Mouse (Mus musculus): ENCODE measurements around the gene Col6a1. TPM values are rescaled to one million over a fixed set of nuclear protein-coding genes. Genes with fewer than 3 reads are reported as not detected.

Col6a1 gene
- total RNA-seq, 1 experiment = 4.9 TPM

- no peak for DNase-seq (ENCODE audit: low read depth, low spot score)
- no peaks in the 10 kb centered on the region; the same call in 1 of the 2 replicates for H3K36me3 ChIP-seq (ENCODE audit: control insufficient read depth, insufficient read depth, low read length, poor library complexity, severe bottlenecking)
- no peaks in the 10 kb centered on the region for H3K9me3 ChIP-seq (ENCODE audit: control insufficient read depth, insufficient read depth, low read depth, low read length)
- no peaks in the 10 kb centered on the region for H3K4me1 ChIP-seq (ENCODE audit: control insufficient read depth in 2 of 2, insufficient read depth in 2 of 2, low read length in 2 of 2, poor library complexity in 1 of 2)
- TF ChIP-seq MAFK (IDR thresholded peaks at IDR 0.05; ENCODE audit: insufficient read depth, low read depth, low read length) (no peak), CHD2 (IDR thresholded peaks at IDR 0.05; ENCODE audit: low read depth, low read length) (no peak)
- in situ Hi-C loops (cut with MboI; ENCODE audit: low sequenced_read_pairs in 2 of 2, unreplicated experiment in 2 of 2) = no loop called here
- H3K27ac ChIP-seq (ENCODE audit: insufficient read depth, low read depth, low read length, poor library complexity, severe bottlenecking) = no peak overlapping the region
- H3K4me3 ChIP-seq (ENCODE audit: insufficient read depth in 1 of 2, low read depth in 1 of 2, low read length in 2 of 2, poor library complexity in 1 of 2, severe bottlenecking in 1 of 2) = no peak overlapping the region
- H3K9ac ChIP-seq (ENCODE audit: insufficient read depth, low read depth, low read length, poor library complexity, severe bottlenecking) = no peak overlapping the region
Measured at GRCm38 (mm10) chr10:76707584-76707983, 18.4 kb downstream of the Col6a1 start.

- in situ Hi-C loops (cut with MboI; ENCODE audit: low sequenced_read_pairs in 2 of 2, unreplicated experiment in 2 of 2) = no loop called here
- H3K27ac ChIP-seq (ENCODE audit: insufficient read depth, low read depth, low read length, poor library complexity, severe bottlenecking) = no peak overlapping the region
- H3K4me1 ChIP-seq (ENCODE audit: control insufficient read depth in 2 of 2, insufficient read depth in 2 of 2, low read length in 2 of 2, poor library complexity in 1 of 2) = no peaks in the 10 kb centered on the region
- H3K4me3 ChIP-seq (ENCODE audit: insufficient read depth in 1 of 2, low read depth in 1 of 2, low read length in 2 of 2, poor library complexity in 1 of 2, severe bottlenecking in 1 of 2) = no peak overlapping the region
- H3K36me3 ChIP-seq (ENCODE audit: control insufficient read depth, insufficient read depth, low read length, poor library complexity, severe bottlenecking) = no peaks in the 10 kb centered on the region; the same call in 1 of the 2 replicates
- DNase-seq (ENCODE audit: low read depth, low spot score) = no peak
- no peak overlapping the region for H3K9ac ChIP-seq (ENCODE audit: insufficient read depth, low read depth, low read length, poor library complexity, severe bottlenecking)
- TF ChIP-seq ZNF384 (IDR thresholded peaks at IDR 0.05; ENCODE audit: low read depth, low read length) (no peak), HCFC1 (IDR thresholded peaks at IDR 0.05; ENCODE audit: borderline replicate concordance, insufficient read depth, low read length) (no peak), CHD2 (IDR thresholded peaks at IDR 0.05; ENCODE audit: low read depth, low read length) (no peak), ZC3H11A (IDR thresholded peaks at IDR 0.05; ENCODE audit: borderline replicate concordance, low read depth, low read length) (no peak), MAFK (IDR thresholded peaks at IDR 0.05; ENCODE audit: insufficient read depth, low read depth, low read length) (no peak)
- no peaks in the 10 kb centered on the region for H3K9me3 ChIP-seq (ENCODE audit: control insufficient read depth, insufficient read depth, low read depth, low read length)
Measured at GRCm38 (mm10) chr10:76707001-76707400, 19.0 kb downstream of the Col6a1 start.

- Histone ChIP-seq H3K9me3 (ENCODE audit: control insufficient read depth, insufficient read depth, low read depth, low read length) (no peaks in the 10 kb centered on the region), H3K4me3 (ENCODE audit: insufficient read depth in 1 of 2, low read depth in 1 of 2, low read length in 2 of 2, poor library complexity in 1 of 2, severe bottlenecking in 1 of 2) (no peak overlapping the region), H3K36me3 (ENCODE audit: control insufficient read depth, insufficient read depth, low read length, poor library complexity, severe bottlenecking) (no peaks in the 10 kb centered on the region; the same call in 1 of the 2 replicates), H3K4me1 (ENCODE audit: control insufficient read depth in 2 of 2, insufficient read depth in 2 of 2, low read length in 2 of 2, poor library complexity in 1 of 2) (no peaks in the 10 kb centered on the region), H3K27ac (ENCODE audit: insufficient read depth, low read depth, low read length, poor library complexity, severe bottlenecking) (no peak overlapping the region), H3K9ac (ENCODE audit: insufficient read depth, low read depth, low read length, poor library complexity, severe bottlenecking) (no peak overlapping the region)
- no peak for DNase-seq (ENCODE audit: low read depth, low spot score)
- no peak for TF ChIP-seq HCFC1 (IDR thresholded peaks at IDR 0.05; ENCODE audit: borderline replicate concordance, insufficient read depth, low read length)
- in situ Hi-C loops (cut with MboI; ENCODE audit: low sequenced_read_pairs in 2 of 2, unreplicated experiment in 2 of 2) = no loop called here
Measured at GRCm38 (mm10) chr10:76704358-76704757, 21.6 kb downstream of the Col6a1 start.

GRCm38 (mm10) chr10:76701446-76701845 is 24.5 kb downstream of the Col6a1 start:
- Histone ChIP-seq H3K9me3 (ENCODE audit: control insufficient read depth, insufficient read depth, low read depth, low read length) (no peaks in the 10 kb centered on the region), H3K27ac (ENCODE audit: insufficient read depth, low read depth, low read length, poor library complexity, severe bottlenecking) (no peak overlapping the region), H3K36me3 (ENCODE audit: control insufficient read depth, insufficient read depth, low read length, poor library complexity, severe bottlenecking) (no peaks in the 10 kb centered on the region), H3K9ac (ENCODE audit: insufficient read depth, low read depth, low read length, poor library complexity, severe bottlenecking) (no peak overlapping the region), H3K4me1 (ENCODE audit: control insufficient read depth in 2 of 2, insufficient read depth in 2 of 2, low read length in 2 of 2, poor library complexity in 1 of 2) (no peaks in the 10 kb centered on the region), H3K4me3 (ENCODE audit: insufficient read depth in 1 of 2, low read depth in 1 of 2, low read length in 2 of 2, poor library complexity in 1 of 2, severe bottlenecking in 1 of 2) (no peak overlapping the region)
- TF ChIP-seq MAFK (IDR thresholded peaks at IDR 0.05; ENCODE audit: insufficient read depth, low read depth, low read length) (no peak), ZC3H11A (IDR thresholded peaks at IDR 0.05; ENCODE audit: borderline replicate concordance, low read depth, low read length) (no peak), CHD2 (IDR thresholded peaks at IDR 0.05; ENCODE audit: low read depth, low read length) (no peak), HCFC1 (IDR thresholded peaks at IDR 0.05; ENCODE audit: borderline replicate concordance, insufficient read depth, low read length) (no peak), ZNF384 (IDR thresholded peaks at IDR 0.05; ENCODE audit: low read depth, low read length) (no peak)
- DNase-seq (ENCODE audit: low read depth, low spot score) = no peak
- in situ Hi-C loops (cut with MboI; ENCODE audit: low sequenced_read_pairs in 2 of 2, unreplicated experiment in 2 of 2) = no loop called here

GRCm38 (mm10) chr10:76699816-76700215 is 26.2 kb downstream of the Col6a1 start:
- H3K9ac ChIP-seq (ENCODE audit: insufficient read depth, low read depth, low read length, poor library complexity, severe bottlenecking) = no peak overlapping the region
- H3K36me3 ChIP-seq (ENCODE audit: control insufficient read depth, insufficient read depth, low read length, poor library complexity, severe bottlenecking) = no peaks in the 10 kb centered on the region
- no peak for DNase-seq (ENCODE audit: low read depth, low spot score)
- in situ Hi-C loops (cut with MboI; ENCODE audit: low sequenced_read_pairs in 2 of 2, unreplicated experiment in 2 of 2) = no loop called here
- no peaks in the 10 kb centered on the region for H3K4me1 ChIP-seq (ENCODE audit: control insufficient read depth in 2 of 2, insufficient read depth in 2 of 2, low read length in 2 of 2, poor library complexity in 1 of 2)
- H3K9me3 ChIP-seq (ENCODE audit: control insufficient read depth, insufficient read depth, low read depth, low read length) = no peaks in the 10 kb centered on the region
- H3K27ac ChIP-seq (ENCODE audit: insufficient read depth, low read depth, low read length, poor library complexity, severe bottlenecking) = no peak overlapping the region
- H3K4me3 ChIP-seq (ENCODE audit: insufficient read depth in 1 of 2, low read depth in 1 of 2, low read length in 2 of 2, poor library complexity in 1 of 2, severe bottlenecking in 1 of 2) = no peak overlapping the region
- no peak for TF ChIP-seq MAFK (IDR thresholded peaks at IDR 0.05; ENCODE audit: insufficient read depth, low read depth, low read length)
- TF ChIP-seq ZC3H11A (IDR thresholded peaks at IDR 0.05; ENCODE audit: borderline replicate concordance, low read depth, low read length) = no peak
- TF ChIP-seq HCFC1 (IDR thresholded peaks at IDR 0.05; ENCODE audit: borderline replicate concordance, insufficient read depth, low read length) = no peak
- TF ChIP-seq ZNF384 (IDR thresholded peaks at IDR 0.05; ENCODE audit: low read depth, low read length) = no peak
- TF ChIP-seq CHD2 (IDR thresholded peaks at IDR 0.05; ENCODE audit: low read depth, low read length) = no peak
